Mouse (Mus musculus) limb, embryonic 12.5 days (tissue): ENCODE results near the gene Kat6b. TPM values are rescaled to one million over a fixed set of nuclear protein-coding genes. Genes with fewer than 3 reads are reported as not detected.
"Not testable (repeated sequence)": the region's sequence is repeated elsewhere in the genome, so short reads cannot be mapped to it uniquely, and the experiment has no call there.

ENCODE experiments used
- ATAC-seq: fragments of 200-750 bp; cut with Nextera tagmentation; 2 replicates; pipeline ENCODE4 v1.8.0; 2017; ENCODE audit warnings: low read depth, moderate TSS enrichment; ENCODE audit not compliant: insufficient number of reproducible peaks, insufficient read depth, low FRiP score, low TSS enrichment
- H3K27ac ChIP-seq: fragments of 300-500 bp; sonication (generic); 2 replicates; pipeline ENCODE4 v1.5.1; 2016; ENCODE audit warnings: mild to moderate bottlenecking, moderate library complexity
- H3K27me3 ChIP-seq: fragments of 300-500 bp; sonication (generic); 2 replicates; pipeline ENCODE4 v1.6.1; 2016; ENCODE audit warnings: mild to moderate bottlenecking, moderate library complexity
- H3K36me3 ChIP-seq: fragments of 300-500 bp; sonication (generic); 2 replicates; pipeline ENCODE4 v1.6.1; 2016; ENCODE audit warnings: mild to moderate bottlenecking, moderate library complexity
- H3K4me1 ChIP-seq: fragments of 300-500 bp; sonication (generic); replicated peaks from 2 replicates; pipeline ENCODE4 v1.6.1; 2016
- H3K4me2 ChIP-seq: fragments of 300-500 bp; sonication (generic); 2 replicates; pipeline ENCODE4 v1.6.1; 2016; ENCODE audit warnings: mild to moderate bottlenecking, moderate library complexity
- H3K4me3 ChIP-seq: fragments of 300-500 bp; sonication (generic); replicated peaks from 2 replicates; pipeline ENCODE4 v1.5.1; 2016; ENCODE audit warnings: mild to moderate bottlenecking
- H3K9ac ChIP-seq: fragments of 300-500 bp; sonication (generic); replicated peaks from 2 replicates; pipeline ENCODE4 v1.6.1; 2016; ENCODE audit warnings: mild to moderate bottlenecking, moderate library complexity
- H3K9me3 ChIP-seq: fragments of 300-500 bp; sonication (generic); 2 replicates; pipeline ENCODE4 v1.6.1; 2016; ENCODE audit warnings: mild to moderate bottlenecking, moderate library complexity
- WGBS: fragments of 180-500 bp; shearing (Covaris S2); methylation state at CpG from one replicate; pipeline ENCODE4 v1.1.7; 2016; 5-methylcytosine and 5-hydroxymethylcytosine counted together
- polyA plus RNA-seq: library from polyadenylated mRNA; unstranded; fragments of >200 nt; fragmentation: Nextera tagmentation; extraction: Ambion mirVana; gene quantifications from 2 replicates; pipeline ENCODE4 v1.2.1, GENCODE M21; 2016

The Kat6b gene
- polyA plus RNA-seq, 1 experiment from 2014 or later, result 31.3 TPM

- Histone ChIP-seq H3K27me3 (no peaks in the 10 kb centered on the region), H3K36me3 (peaks cover 88% of the 10 kb centered on the region), H3K4me2 (no peak overlapping the region), H3K9me3 (no peaks in the 10 kb centered on the region), H3K9ac (no peak overlapping the region), H3K4me1 (peaks cover 7% of the 10 kb centered on the region; the same call in 1 of the 2 replicates), H3K4me3 (no peak overlapping the region), H3K27ac (no peak overlapping the region)
- WGBS, result 68% methylated on average over 5 of the region's 5 CpGs
- no peak for ATAC-seq
Observed at GRCm38 (mm10) chr14:21631665-21632200, 150.5 kb downstream of the Kat6b start.

DNA sequence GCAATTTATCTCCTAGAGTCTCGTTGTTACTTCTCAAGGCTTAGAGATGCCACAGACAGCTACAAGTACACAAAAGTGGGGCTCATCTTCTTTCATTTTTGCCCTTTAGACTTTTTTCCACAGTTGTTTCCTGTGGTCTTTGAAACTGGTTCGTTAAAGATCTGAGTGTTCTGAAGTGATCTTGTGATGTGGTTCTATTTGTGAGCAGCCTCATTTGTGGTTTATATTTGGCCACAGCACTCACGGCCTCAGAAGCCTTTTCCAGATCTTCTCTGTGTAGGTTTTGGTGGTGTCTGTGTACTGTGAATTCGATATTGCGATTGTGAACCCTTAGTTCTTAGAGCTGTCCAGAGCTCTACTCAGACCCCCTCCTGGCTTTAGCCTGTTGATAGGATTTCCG lies 155.3 kb downstream of the Kat6b start:
- no peak for ATAC-seq
- H3K27me3 ChIP-seq, result no peaks in the 10 kb centered on the region
- H3K9me3 ChIP-seq, result no peaks in the 10 kb centered on the region
- no peak overlapping the region for H3K27ac ChIP-seq
- H3K9ac ChIP-seq, result no peak overlapping the region
- 80% methylated on average over 6 of the region's 6 CpGs for WGBS
- H3K36me3 ChIP-seq, result peaks cover 84% of the 10 kb centered on the region
- H3K4me2 ChIP-seq, result no peak overlapping the region
- H3K4me3 ChIP-seq, result no peak overlapping the region
- H3K4me1 ChIP-seq, result peaks cover 7% of the 10 kb centered on the region; the same call in 1 of the 2 replicates

DNA sequence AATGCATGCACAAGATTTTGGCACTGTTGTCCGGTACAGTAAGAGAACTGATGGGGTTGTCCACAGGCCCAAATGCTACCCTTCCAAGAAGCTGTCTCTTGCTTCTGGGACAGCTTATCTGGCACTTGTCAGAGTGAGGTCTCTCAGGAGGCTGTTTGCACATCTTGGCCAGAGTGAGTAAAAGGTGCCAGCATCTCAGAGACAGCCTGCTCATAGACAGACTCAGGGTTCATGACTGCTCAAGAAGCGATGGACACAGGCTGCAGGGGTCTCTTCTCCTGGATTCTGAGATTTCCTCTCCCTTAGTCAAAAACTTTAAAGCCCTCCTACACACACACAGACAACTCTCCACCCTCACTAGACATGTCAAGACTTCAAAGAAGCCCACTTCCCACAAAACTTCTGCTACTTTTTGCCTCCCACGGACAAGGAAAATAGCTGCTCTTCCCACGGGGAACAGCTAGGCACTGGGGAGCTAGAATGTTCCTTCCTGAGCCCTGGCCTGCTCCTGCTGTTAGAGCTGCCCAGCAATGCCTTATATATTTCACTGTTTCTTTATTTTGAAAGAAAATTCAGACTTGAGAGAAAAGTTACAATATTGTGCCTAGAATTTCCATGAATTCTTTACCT lies 159.7 kb downstream of the Kat6b start:
- no peaks in the 10 kb centered on the region for H3K27me3 ChIP-seq
- no peak overlapping the region for H3K9ac ChIP-seq
- 81% methylated on average over 4 of the region's 4 CpGs for WGBS
- ATAC-seq, result no peak
- H3K4me3 ChIP-seq, result no peak overlapping the region
- peaks cover 82% of the 10 kb centered on the region for H3K36me3 ChIP-seq
- H3K27ac ChIP-seq, result no peak overlapping the region
- H3K4me1 ChIP-seq, result no peaks in the 10 kb centered on the region
- no peaks in the 10 kb centered on the region for H3K9me3 ChIP-seq
- H3K4me2 ChIP-seq, result no peak overlapping the region

- Histone ChIP-seq H3K4me2 (no peak overlapping the region), H3K4me1 (peaks cover 32% of the 10 kb centered on the region), H3K36me3 (peaks cover 59% of the 10 kb centered on the region), H3K9me3 (no peaks in the 10 kb centered on the region), H3K27ac (no peak overlapping the region), H3K27me3 (no peaks in the 10 kb centered on the region), H3K4me3 (no peak overlapping the region), H3K9ac (no peak overlapping the region)
- 81% methylated on average over 2 of the region's 2 CpGs for WGBS
- no peak for ATAC-seq
Observed at GRCm38 (mm10) chr14:21653813-21654212, 172.6 kb downstream of the Kat6b start.

DNA sequence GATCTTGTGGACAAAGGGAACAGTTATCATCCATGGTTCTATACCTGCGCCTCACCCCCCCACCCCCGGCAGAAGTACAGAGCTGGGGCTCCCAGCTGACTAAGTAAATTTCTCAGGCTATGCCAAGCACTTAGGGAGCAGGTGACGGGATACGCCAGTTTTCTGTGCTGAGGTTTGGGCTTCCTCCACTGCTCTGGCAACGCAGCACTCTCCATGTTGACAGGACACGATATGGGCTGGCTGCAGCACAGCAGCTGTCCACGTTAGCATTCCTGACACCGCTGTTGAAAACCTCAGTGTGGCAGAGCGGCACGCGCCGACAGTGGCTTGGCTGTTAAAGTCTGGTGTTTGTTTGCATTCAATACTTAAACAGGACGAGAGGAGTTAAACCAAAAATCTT lies 177.9 kb downstream of the Kat6b start:
- H3K9ac ChIP-seq, result no peak overlapping the region
- 76% methylated on average over 13 of the region's 13 CpGs for WGBS
- H3K9me3 ChIP-seq, result no peaks in the 10 kb centered on the region
- H3K36me3 ChIP-seq, result peaks cover 67% of the 10 kb centered on the region
- 0 out of 2 replicates have a peak overlapping the region, but pooled peaks have one; percentile 50 for H3K27ac ChIP-seq
- no peak for ATAC-seq
- peaks cover 30% of the 10 kb centered on the region for H3K4me1 ChIP-seq
- no peak overlapping the region for H3K4me3 ChIP-seq
- no peaks in the 10 kb centered on the region for H3K27me3 ChIP-seq
- H3K4me2 ChIP-seq, result no peak overlapping the region

DNA sequence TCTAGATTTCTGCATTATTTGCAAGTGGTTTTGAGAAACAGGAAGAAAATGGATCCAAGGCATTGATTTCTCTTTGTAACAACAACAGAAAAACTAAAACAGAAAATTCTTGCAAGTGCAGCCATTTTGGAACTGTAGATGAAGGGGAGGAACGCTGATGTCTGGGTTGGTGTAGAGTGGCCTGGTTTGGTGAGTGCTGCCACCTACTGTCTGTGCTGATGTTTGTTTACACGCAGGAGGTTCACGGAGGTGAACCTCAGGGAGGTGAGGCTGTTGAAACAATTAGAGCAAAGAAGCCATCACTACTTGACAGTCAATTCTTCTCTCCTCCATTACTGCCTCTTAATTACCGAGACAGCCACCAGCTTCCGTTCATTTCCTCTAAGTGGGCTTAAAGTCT lies 178.4 kb downstream of the Kat6b start:
- peak; percentile 80 for ATAC-seq
- H3K27ac ChIP-seq, result no peak overlapping the region
- no peak overlapping the region for H3K4me3 ChIP-seq
- 15% methylated on average over 5 of the region's 5 CpGs for WGBS
- no peaks in the 10 kb centered on the region for H3K9me3 ChIP-seq
- H3K27me3 ChIP-seq, result no peaks in the 10 kb centered on the region
- no peak overlapping the region for H3K9ac ChIP-seq
- H3K4me2 ChIP-seq, result no peak overlapping the region
- H3K36me3 ChIP-seq, result peaks cover 68% of the 10 kb centered on the region
- H3K4me1 ChIP-seq, result peaks cover 30% of the 10 kb centered on the region

DNA sequence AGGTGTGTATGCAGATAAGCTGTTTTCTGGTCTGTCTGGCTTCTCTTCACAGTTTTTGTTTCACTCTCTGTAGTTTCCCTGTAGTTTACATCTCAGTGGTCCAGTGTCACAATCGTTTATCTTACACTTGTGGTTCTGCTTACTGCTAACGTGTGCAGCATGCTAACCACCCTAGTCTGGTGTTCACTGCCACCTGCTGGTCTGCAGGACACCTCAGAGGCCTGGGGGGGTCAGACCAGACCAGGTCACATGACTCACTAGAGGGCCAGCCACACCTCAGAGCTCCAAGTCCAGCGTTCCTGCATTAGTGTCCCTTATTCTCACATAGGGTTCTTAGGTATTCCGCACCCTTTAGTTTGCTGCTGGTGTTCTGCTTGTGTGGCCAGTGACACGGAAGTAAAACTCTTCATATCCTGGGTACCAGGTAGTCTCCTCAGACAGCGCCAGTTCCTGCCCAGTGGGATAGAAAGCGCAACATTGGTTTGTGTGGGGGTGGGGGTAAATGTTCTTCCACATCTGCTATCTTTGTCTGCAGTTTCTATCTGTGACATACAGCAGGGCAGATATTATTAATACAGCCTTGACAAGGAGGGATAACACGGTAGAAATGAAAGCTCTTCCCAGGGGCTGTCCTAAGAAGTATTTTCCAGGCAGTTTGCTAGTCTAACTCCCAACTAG lies 181.4 kb downstream of the Kat6b start:
- H3K4me2 ChIP-seq, result no peak overlapping the region
- no peak overlapping the region for H3K4me3 ChIP-seq
- no peak for ATAC-seq
- H3K9ac ChIP-seq, result no peak overlapping the region
- H3K27ac ChIP-seq, result no peak overlapping the region
- no peaks in the 10 kb centered on the region for H3K27me3 ChIP-seq
- 77% methylated on average over 8 of the region's 8 CpGs for WGBS
- no peaks in the 10 kb centered on the region for H3K9me3 ChIP-seq
- peaks cover 22% of the 10 kb centered on the region for H3K4me1 ChIP-seq
- peaks cover 84% of the 10 kb centered on the region for H3K36me3 ChIP-seq

DNA sequence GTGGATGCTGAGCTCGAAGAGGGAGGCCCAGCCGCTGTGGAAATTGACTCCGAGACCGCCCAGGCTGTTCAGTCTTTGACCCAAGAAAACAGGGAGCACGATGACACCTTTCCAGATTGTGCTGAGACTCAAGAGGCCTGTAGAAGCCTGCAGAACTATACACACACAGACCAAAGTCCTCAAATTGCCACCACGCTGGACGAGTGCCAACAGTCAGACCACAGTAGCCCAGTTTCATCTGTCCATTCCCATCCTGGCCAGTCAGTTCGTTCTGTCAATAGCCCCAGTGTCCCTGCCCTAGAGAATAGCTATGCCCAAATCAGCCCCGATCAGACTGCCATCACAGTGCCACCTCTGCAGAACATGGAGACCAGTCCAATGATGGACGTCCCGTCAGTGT lies 188.0 kb downstream of the Kat6b start:
- H3K4me2 ChIP-seq, result no peak overlapping the region
- H3K27me3 ChIP-seq, result no peaks in the 10 kb centered on the region
- H3K4me3 ChIP-seq, result no peak overlapping the region
- 0 out of 2 replicates have a peak overlapping the region, but pooled peaks have one; percentile 12 for H3K27ac ChIP-seq
- ATAC-seq, result no peak
- WGBS, result 93% methylated on average over 11 of the region's 11 CpGs
- peaks cover 26% of the 10 kb centered on the region for H3K4me1 ChIP-seq
- no peak overlapping the region for H3K9ac ChIP-seq
- H3K36me3 ChIP-seq, result peaks cover 70% of the 10 kb centered on the region
- H3K9me3 ChIP-seq, result no peaks in the 10 kb centered on the region

DNA sequence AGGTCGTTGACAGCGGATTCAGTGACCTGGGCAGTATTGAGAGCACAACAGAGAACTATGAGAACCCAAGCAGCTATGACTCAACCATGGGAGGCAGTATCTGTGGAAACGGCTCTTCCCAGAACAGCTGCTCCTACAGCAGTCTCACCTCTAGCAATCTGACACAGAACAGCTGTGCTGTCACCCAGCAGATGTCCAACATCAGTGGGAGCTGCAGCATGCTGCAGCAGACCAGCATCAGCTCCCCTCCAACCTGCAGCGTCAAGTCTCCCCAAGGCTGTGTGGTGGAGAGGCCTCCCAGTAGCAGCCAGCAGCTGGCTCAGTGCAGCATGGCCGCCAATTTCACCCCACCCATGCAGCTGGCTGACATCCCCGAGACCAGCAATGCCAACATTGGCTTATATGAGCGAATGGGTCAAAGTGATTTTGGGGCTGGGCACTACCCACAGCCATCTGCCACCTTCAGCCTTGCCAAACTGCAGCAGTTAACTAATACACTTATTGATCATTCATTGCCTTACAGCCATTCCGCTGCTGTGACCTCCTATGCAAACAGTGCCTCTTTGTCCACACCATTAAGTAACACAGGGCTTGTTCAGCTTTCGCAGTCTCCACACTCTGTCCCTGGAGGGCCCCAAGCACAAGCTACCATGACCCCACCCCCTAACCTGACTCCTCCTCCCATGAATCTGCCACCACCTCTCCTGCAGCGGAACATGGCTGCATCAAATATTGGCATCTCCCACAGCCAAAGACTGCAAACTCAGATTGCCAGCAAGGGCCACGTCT lies 188.6 kb downstream of the Kat6b start:
- no peaks in the 10 kb centered on the region for H3K9me3 ChIP-seq
- H3K4me1 ChIP-seq, result peaks cover 32% of the 10 kb centered on the region
- H3K27me3 ChIP-seq, result no peaks in the 10 kb centered on the region
- ATAC-seq, result peak; percentile 17
- 78% methylated on average over 11 of the region's 11 CpGs for WGBS
- peaks cover 64% of the 10 kb centered on the region for H3K36me3 ChIP-seq
- no peak overlapping the region for H3K4me3 ChIP-seq
- H3K27ac ChIP-seq, result peak overlapping the region; percentile 18; the same call in 1 of the 2 replicates
- H3K4me2 ChIP-seq, result no peak overlapping the region
- H3K9ac ChIP-seq, result no peak overlapping the region

DNA sequence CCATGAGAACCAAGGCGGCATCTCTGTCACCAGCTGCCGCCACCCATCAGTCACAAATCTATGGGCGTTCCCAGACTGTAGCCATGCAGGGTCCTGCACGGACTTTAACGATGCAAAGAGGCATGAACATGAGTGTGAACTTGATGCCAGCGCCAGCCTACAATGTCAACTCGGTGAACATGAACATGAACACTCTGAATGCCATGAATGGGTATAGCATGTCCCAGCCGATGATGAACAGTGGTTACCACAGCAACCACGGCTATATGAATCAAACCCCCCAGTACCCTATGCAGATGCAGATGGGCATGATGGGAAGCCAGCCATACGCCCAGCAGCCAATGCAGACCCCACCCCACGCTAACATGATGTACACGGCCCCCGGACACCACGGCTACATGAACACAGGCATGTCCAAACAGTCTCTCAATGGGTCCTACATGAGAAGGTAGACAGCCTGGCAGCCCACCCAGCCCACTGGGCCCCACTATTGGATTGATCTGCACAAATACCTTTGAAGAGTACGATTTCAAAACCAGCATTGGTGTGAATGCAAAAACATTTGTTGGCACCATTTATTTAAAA lies 189.3 kb downstream of the Kat6b start:
- WGBS, result 92% methylated on average over 15 of the region's 15 CpGs
- not testable (repeated sequence) for H3K9me3 ChIP-seq, ATAC-seq, H3K27ac ChIP-seq, H3K4me2 ChIP-seq, H3K9ac ChIP-seq, H3K4me3 ChIP-seq, H3K27me3 ChIP-seq
- peaks cover 57% of the 10 kb centered on the region for H3K36me3 ChIP-seq
- peaks cover 39% of the 10 kb centered on the region for H3K4me1 ChIP-seq

DNA sequence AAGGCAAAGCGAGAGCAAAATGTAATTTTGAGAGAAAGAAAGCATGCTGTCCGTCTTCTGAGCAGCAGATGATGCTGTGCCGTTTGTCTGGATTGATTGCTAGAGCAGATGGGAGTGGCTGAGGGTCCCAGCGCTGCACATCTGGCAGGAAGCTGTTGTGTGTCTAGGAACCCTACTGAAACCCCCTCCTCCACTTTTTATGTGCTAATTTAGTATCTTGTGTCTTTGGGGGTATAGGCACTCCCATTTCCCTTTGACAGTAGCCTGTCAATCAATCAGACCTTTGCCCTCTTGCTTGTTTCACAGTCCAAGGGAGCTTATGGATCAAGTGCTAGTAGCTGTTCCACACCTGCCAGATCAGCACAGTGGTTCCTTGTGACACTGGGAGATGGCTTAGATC lies 191.9 kb downstream of the Kat6b start:
- Histone ChIP-seq H3K9me3 (no peaks in the 10 kb centered on the region), H3K27ac (peak overlapping the region; percentile 87), H3K9ac (no peak overlapping the region), H3K4me3 (no peak overlapping the region), H3K4me2 (no peak overlapping the region), H3K27me3 (no peaks in the 10 kb centered on the region), H3K4me1 (peaks cover 58% of the 10 kb centered on the region), H3K36me3 (peaks cover 32% of the 10 kb centered on the region)
- WGBS, result 38% methylated on average over 4 of the region's 4 CpGs
- ATAC-seq, result no peak
